Mouse (Mus musculus) CH12.LX (cell line): ENCODE data around the gene Aldh3b1. TPM values are rescaled to one million over a fixed set of nuclear protein-coding genes. Genes with fewer than 3 reads are reported as not detected.
A peak's percentile ranks its signal among the peaks of the same experiment; 100 is the strongest.

Experiments used
- DNase-seq: peaks from one replicate; pipeline ENCODE4 v3.0.0-alpha.2; 2013; ENCODE audit errors: extremely low read depth
- H3K27ac ChIP-seq: 2 replicates; pipeline ENCODE4 v1.5.1; 2012; ENCODE audit warnings: low read depth, mild to moderate bottlenecking, control low read depth, moderate library complexity; ENCODE audit not compliant: insufficient read depth
- H3K27me3 ChIP-seq: replicated peaks from 2 replicates; pipeline ENCODE3; 2012; ENCODE audit warnings: inconsistent platforms
- H3K36me3 ChIP-seq, 2 experiments: replicated peaks in 1 of 2; 2 replicates each; pipeline versions ENCODE3 to v1.6.1; 2012; ENCODE audit warnings: inconsistent platforms in 1 of 2, low read length in 1 of 2, mild to moderate bottlenecking in 1 of 2, mixed read lengths in 1 of 2, moderate library complexity in 1 of 2; ENCODE audit not compliant: control insufficient read depth in 1 of 2, insufficient read depth in 1 of 2
- H3K4me1 ChIP-seq, 2 experiments: 2 replicates each; pipeline ENCODE4 v1.6.1; 2012; ENCODE audit warnings: inconsistent platforms in 1 of 2, moderate library complexity in 1 of 2; ENCODE audit not compliant: insufficient read depth in 2 of 2, control insufficient read depth in 1 of 2
- H3K4me2 ChIP-seq: 2 replicates; pipeline ENCODE4 v1.6.1; 2012; ENCODE audit warnings: low read depth, mild to moderate bottlenecking, control low read depth; ENCODE audit not compliant: poor library complexity, insufficient read depth, severe bottlenecking
- H3K4me3 ChIP-seq, 3 experiments: fragments of 150-350 bp in 1 of 3; sonication (generic) in 1 of 3; replicated peaks in 1 of 3; 2 replicates each; pipeline versions ENCODE3 to v1.5.1; 2011 to 2012; ENCODE audit warnings: low read depth in 2 of 3, low read length in 2 of 3, mild to moderate bottlenecking in 2 of 3, moderate library complexity in 2 of 3, control low read depth in 1 of 3, improper control_type of control experiment in 1 of 3, inconsistent platforms in 1 of 3, mixed read lengths in 1 of 3; ENCODE audit not compliant: poor library complexity in 1 of 3
- H3K79me2 ChIP-seq: replicated peaks from 2 replicates; pipeline ENCODE4 v1.6.1; 2012; ENCODE audit warnings: mild to moderate bottlenecking, moderate library complexity; ENCODE audit not compliant: control insufficient read depth, poor library complexity, insufficient read depth, severe bottlenecking; ENCODE audit errors: extremely low read depth
- H3K9ac ChIP-seq: 2 replicates; pipeline ENCODE4 v1.6.1; 2012; ENCODE audit warnings: low read depth, mild to moderate bottlenecking, control low read depth, moderate library complexity; ENCODE audit not compliant: insufficient read depth
- H3K9me3 ChIP-seq: replicated peaks from 2 replicates; pipeline ENCODE3; 2012; ENCODE audit warnings: low read length, inconsistent platforms, mixed read lengths
- BHLHE40 ChIP-seq: IDR thresholded peaks from 2 replicates; pipeline ENCODE4 v1.6.1; 2011; ENCODE audit warnings: mild to moderate bottlenecking, low read depth, low read length, improper control_type of control experiment
- CHD1 ChIP-seq: IDR thresholded peaks from 2 replicates; pipeline ENCODE4 v1.6.1; 2012; ENCODE audit warnings: low read depth, low read length, improper control_type of control experiment, inconsistent platforms
- CHD2 ChIP-seq: IDR thresholded peaks from 2 replicates; pipeline ENCODE4 v1.6.1; 2011; ENCODE audit warnings: low read length, improper control_type of control experiment
- CTCF ChIP-seq, 2 experiments: IDR thresholded peaks in 1 of 2; conservative IDR thresholded peaks in 1 of 2; 2 replicates each; pipeline ENCODE4 v1.5.1; 2011 to 2012; ENCODE audit warnings: low read depth in 2 of 2, low read length in 2 of 2, improper control_type of control experiment in 1 of 2, inconsistent platforms in 1 of 2, mild to moderate bottlenecking in 1 of 2, moderate library complexity in 1 of 2
- ETS1 ChIP-seq: conservative IDR thresholded peaks from 2 replicates; pipeline ENCODE4 v1.6.1; 2012; ENCODE audit warnings: low read depth, mild to moderate bottlenecking, inconsistent platforms, low read length, improper control_type of control experiment, moderate library complexity
- GABPA ChIP-seq: IDR thresholded peaks from 2 replicates; pipeline ENCODE4 v1.6.1; 2012; ENCODE audit warnings: low read depth, low read length, improper control_type of control experiment, inconsistent platforms; ENCODE audit not compliant: insufficient replicate concordance
- HCFC1 ChIP-seq: IDR thresholded peaks from 2 replicates; pipeline ENCODE4 v1.6.1; 2012; ENCODE audit warnings: low read depth, mild to moderate bottlenecking, inconsistent platforms, low read length, improper control_type of control experiment
- KAT2A ChIP-seq: IDR thresholded peaks from 2 replicates; pipeline ENCODE4 v1.6.1; 2012; ENCODE audit warnings: low read length, improper control_type of control experiment, inconsistent platforms; ENCODE audit not compliant: insufficient replicate concordance
- MEF2A ChIP-seq: IDR thresholded peaks from 2 replicates; pipeline ENCODE4 v1.6.1; 2014; ENCODE audit warnings: low read depth, mild to moderate bottlenecking, inconsistent platforms, low read length, improper control_type of control experiment, borderline replicate concordance
- MYC ChIP-seq: IDR thresholded peaks from 2 replicates; pipeline ENCODE4 v1.6.1; 2011; ENCODE audit warnings: low read depth, mild to moderate bottlenecking, improper control_type of control experiment, low read length
- NRF1 ChIP-seq: IDR thresholded peaks from 2 replicates; pipeline ENCODE4 v1.6.1; 2014; ENCODE audit warnings: low read depth, mild to moderate bottlenecking, inconsistent platforms, low read length, improper control_type of control experiment, moderate library complexity
- POLR2A ChIP-seq: IDR thresholded peaks from 2 replicates; pipeline ENCODE4 v1.6.1; 2011; ENCODE audit warnings: low read depth, mild to moderate bottlenecking, improper control_type of control experiment, low read length
- RCOR1 ChIP-seq: conservative IDR thresholded peaks from 2 replicates; pipeline ENCODE4 v1.6.1; 2012; ENCODE audit warnings: low read depth, mild to moderate bottlenecking, inconsistent platforms, low read length, improper control_type of control experiment
- SMC3 ChIP-seq: IDR thresholded peaks from 2 replicates; pipeline ENCODE4 v1.6.1; 2011; ENCODE audit warnings: low read depth, low read length, improper control_type of control experiment
- USF2 ChIP-seq: conservative IDR thresholded peaks from 2 replicates; pipeline ENCODE4 v1.6.1; 2011; ENCODE audit warnings: low read depth, low read length, improper control_type of control experiment
- ZKSCAN1 ChIP-seq: IDR thresholded peaks from 2 replicates; pipeline ENCODE4 v1.6.1; 2012; ENCODE audit warnings: low read depth, inconsistent platforms, low read length, improper control_type of control experiment, borderline replicate concordance
- ZMIZ1 ChIP-seq: IDR thresholded peaks from 2 replicates; pipeline ENCODE4 v1.6.1; 2012; ENCODE audit warnings: low read depth, mild to moderate bottlenecking, inconsistent platforms, low read length, improper control_type of control experiment
- ZNF384 ChIP-seq: IDR thresholded peaks from 2 replicates; pipeline ENCODE4 v1.6.1; 2012; ENCODE audit warnings: low read depth, low read length, improper control_type of control experiment, inconsistent platforms
- dilution Hi-C: fragments of 300-500 bp; cut with MboI; formaldehyde crosslinking; loops from 2 replicates; pipeline ENCODE4 v1.14.3; 2020; ENCODE audit warnings: low sequenced_read_pairs; ENCODE audit not compliant: extremely low pct_unique_long_range_greater_than_20kb, extremely low pct_ligation_motif_present
- in situ Hi-C: fragments of 300-500 bp; cut with MboI; formaldehyde crosslinking; loops from 3 replicates; pipeline ENCODE4 v1.14.3; 2019; ENCODE audit warnings: low sequenced_read_pairs, low pct_ligation_motif_present, low pct_unique_long_range_greater_than_20kb, mixed read lengths
- polyA plus RNA-seq: library from polyadenylated mRNA; unstranded; fragments of >175 nt; gene quantifications from 2 replicates; pipeline ENCODE4 v1.2.1, GENCODE M21; 2012; ENCODE audit warnings: low read depth; ENCODE audit not compliant: insufficient read length
- total RNA-seq, 2 experiments: library from RNA; depleted of rRNA; stranded (reverse); fragments of 300-350 nt in 1 of 2; fragments of >200 nt in 1 of 2; gene quantifications; 2 replicates each; pipeline ENCODE4 v1.2.3; 2012 to 2014

Gene Aldh3b1
- total and polyA plus RNA-seq, 3 experiments, result 5.9 to 8.1 (median 8.1) TPM

DNA sequence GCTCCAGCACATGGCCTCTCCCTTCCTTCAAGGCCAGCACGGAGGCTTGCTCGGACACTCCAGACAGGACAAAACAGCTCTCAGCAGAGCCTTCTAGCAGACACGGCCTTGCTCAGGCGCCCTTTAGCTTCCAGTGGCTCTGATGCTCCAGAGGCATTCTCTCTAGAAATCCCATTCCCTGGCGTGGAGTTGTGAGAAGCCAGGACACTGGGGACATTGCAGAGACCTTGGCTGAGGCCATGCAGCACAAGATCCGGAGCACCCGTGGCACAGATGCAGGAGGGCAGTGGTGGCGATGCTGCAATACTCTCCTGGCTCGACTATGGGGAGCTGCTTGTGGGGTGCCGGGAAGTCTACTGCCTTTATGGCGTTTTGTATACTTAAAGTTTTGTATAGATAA is 12.9 kb downstream of the Aldh3b1 start:
- peaks cover 12 to 32% of the 10 kb centered on the region in 2 experiments for H3K4me1 ChIP-seq
- H3K4me3 ChIP-seq, result no peak overlapping the region
- no peaks in the 10 kb centered on the region for H3K9me3 ChIP-seq
- H3K27me3 ChIP-seq, result no peaks in the 10 kb centered on the region
- no peak overlapping the region for H3K9ac ChIP-seq
- H3K4me2 ChIP-seq, result no peak overlapping the region
- in situ Hi-C loops, result no loop called here
- TF ChIP-seq ZNF384, result no peak
- TF ChIP-seq GABPA, result no peak
- no peak for TF ChIP-seq KAT2A
- TF ChIP-seq ZMIZ1, result no peak
- TF ChIP-seq MYC, result no peak
- TF ChIP-seq USF2, result no peak
- no peak for TF ChIP-seq ETS1
- no peak for TF ChIP-seq SMC3
- TF ChIP-seq MEF2A, result no peak
- 0 out of 2 replicates have a peak, but pooled peaks cover 5% of the 10 kb centered on the region for H3K79me2 ChIP-seq
- no peak overlapping the region for H3K27ac ChIP-seq
- DNase-seq, result no peak
- peaks cover 0 to 35% of the 10 kb centered on the region in 2 experiments for H3K36me3 ChIP-seq
- dilution Hi-C loops, result no loop called here

GRCm38 (mm10) chr19:3914535-3914934 is 15.1 kb downstream of the Aldh3b1 start:
- peaks cover 14 to 37% of the 10 kb centered on the region in 2 experiments for H3K4me1 ChIP-seq
- in situ Hi-C loops (no loop called here), dilution Hi-C loops (no loop called here)
- peaks cover 15 to 43% of the 10 kb centered on the region in 2 experiments for H3K36me3 ChIP-seq
- H3K9ac ChIP-seq, result peak overlapping the region; percentile 98; the same call in 1 of the 2 replicates
- no peaks in the 10 kb centered on the region for H3K9me3 ChIP-seq
- H3K4me2 ChIP-seq, result peak overlapping the region; percentile 88; the same call in 1 of the 2 replicates
- no peak for DNase-seq
- H3K4me3 ChIP-seq, result peak overlapping the region in 1 of 3 experiments; percentile 73
- 0 out of 2 replicates have a peak, but pooled peaks cover 7% of the 10 kb centered on the region for H3K79me2 ChIP-seq
- H3K27me3 ChIP-seq, result no peaks in the 10 kb centered on the region
- TF ChIP-seq CTCF (conservative IDR thresholded peaks at IDR 0.05 in 1 of 2, IDR thresholded peaks at IDR 0.05 in 1 of 2; ENCODE audit: low read depth in 2 of 2, low read length in 2 of 2), result no peak
- no peak for TF ChIP-seq HCFC1
- no peak for TF ChIP-seq RCOR1
- no peak for TF ChIP-seq KAT2A
- no peak for TF ChIP-seq CHD1
- TF ChIP-seq NRF1, result no peak
- no peak for TF ChIP-seq CHD2
- no peak for TF ChIP-seq BHLHE40
- no peak for TF ChIP-seq ZKSCAN1
- no peak for TF ChIP-seq GABPA
- TF ChIP-seq MEF2A, result no peak
- no peak for TF ChIP-seq POLR2A
- no peak overlapping the region for H3K27ac ChIP-seq
